In the genomic region with DNA sequence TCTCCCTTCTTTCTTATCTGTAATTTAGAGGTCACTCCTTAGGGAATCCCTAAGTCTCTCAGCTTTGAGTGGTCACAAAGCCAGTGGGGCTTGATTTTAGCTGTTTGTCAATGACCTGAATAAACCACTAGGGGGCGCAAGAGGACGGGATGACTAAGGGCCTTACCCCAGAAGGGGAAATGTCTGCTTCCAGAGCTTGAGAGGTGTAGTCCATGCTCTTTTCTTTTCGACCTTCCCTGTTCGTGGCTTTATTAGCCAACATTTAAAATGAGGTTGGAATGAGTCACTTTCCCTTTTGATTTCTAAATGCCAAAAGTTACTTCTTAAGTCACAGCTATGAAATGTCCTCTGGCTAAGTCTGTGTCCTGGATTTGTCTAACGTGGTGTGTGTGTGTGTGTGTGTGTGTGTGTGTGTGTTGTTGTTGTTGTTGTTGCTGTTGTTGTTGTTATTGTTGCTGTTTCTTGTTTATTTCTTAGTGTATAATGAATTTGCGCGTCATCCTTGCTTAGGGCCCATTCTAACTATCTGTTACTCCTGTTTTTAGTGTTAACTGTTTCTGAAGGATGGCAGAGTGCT, we compare ENCODE assay signal across 8 mouse cellular contexts.
A peak's percentile ranks its signal among the peaks of the same experiment; 100 is the strongest.
DNase-seq lines count a peak whose midpoint lies in the region; ATAC-seq lines count a peak whose summit lies in the region.

No protein-coding gene starts in this region.

- peak; percentile 68 for DNase-seq in MN1 (ENCODE audit: low spot score)
- DNase-seq in cerebellum, adult 11-12 months = peak; percentile 51
- peak; percentile 71 to 87 for DNase-seq in layer of hippocampus, postnatal 14 days (ENCODE audit: low spot score in 2 of 2)
- DNase-seq in lung, postnatal 4 days = peak; percentile 55 to 86
- DNase-seq in right cerebral cortex, adult 18-20 months = peak; percentile 81
- DNase-seq in urinary bladder, postnatal 14 days (ENCODE audit: low spot score) = peak; percentile 80

- no peak overlapping the region for H3K4me2 ChIP-seq in hindbrain, embryonic 12.5 days (replicated peaks)

- no peak overlapping the region for H3K9ac ChIP-seq in hindbrain, embryonic 12.5 days

- H3K27ac ChIP-seq in hindbrain, embryonic 12.5 days = no peak overlapping the region

- no peaks in the 10 kb centered on the region for H3K36me3 ChIP-seq in hindbrain, embryonic 12.5 days

- no peaks in the 10 kb centered on the region for H3K27me3 ChIP-seq in hindbrain, embryonic 12.5 days

- WGBS in hindbrain, embryonic 12.5 days = 37% methylated on average over 7 of the region's 7 CpGs

- no peaks in the 10 kb centered on the region for H3K4me1 ChIP-seq in hindbrain, embryonic 12.5 days

- no peaks in the 10 kb centered on the region for H3K9me3 ChIP-seq in hindbrain, embryonic 12.5 days (replicated peaks)

- H3K4me3 ChIP-seq in hindbrain, embryonic 12.5 days = no peak overlapping the region

- ATAC-seq in frontal cortex, adult (ENCODE audit: low TSS enrichment) = peak; percentile 96
- ATAC-seq in hindbrain, embryonic 12.5 days (ENCODE audit: low FRiP score) = peak; percentile 67
